Mouse (Mus musculus) kidney, adult 2 months (tissue): ENCODE results near the gene Mmaa.

ENCODE experiments used
- CTCF ChIP-seq: fragments of 200-500 bp; conservative IDR thresholded peaks from 2 replicates; pipeline ENCODE4 v1.5.1; 2011; ENCODE audit warnings: low read depth, mild to moderate bottlenecking, control low read depth, low read length, moderate library complexity, mixed read lengths; ENCODE audit not compliant: insufficient read depth, insufficient read length
- POLR2A ChIP-seq: fragments of 200-500 bp; IDR thresholded peaks from one replicate; pipeline ENCODE4 v1.6.1; 2011; ENCODE audit warnings: low read depth, low read length, control low read depth

DNA sequence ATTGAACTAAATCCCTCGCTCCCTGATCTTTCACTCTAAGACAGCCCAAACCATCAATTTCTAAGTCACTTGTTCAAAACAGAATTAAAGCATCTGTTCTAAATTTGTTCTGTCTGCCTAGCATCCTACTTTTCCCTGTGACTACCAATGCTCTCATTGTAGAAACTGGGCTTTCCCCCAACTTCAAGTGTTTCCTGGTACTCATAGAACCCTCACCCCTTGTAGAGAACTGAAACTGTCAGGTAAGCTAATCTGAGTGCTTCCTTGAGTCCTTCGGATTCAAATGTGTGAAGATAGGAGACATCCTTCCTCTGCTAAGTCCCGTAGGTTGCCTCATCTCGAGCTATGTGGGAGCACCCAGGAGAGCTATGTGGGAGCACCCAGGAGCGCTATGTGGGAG is 32.8 kb downstream of the Mmaa start:
- TF ChIP-seq CTCF: no peak
- no peak for TF ChIP-seq POLR2A
